Mouse (Mus musculus) kidney, adult 9 months (tissue): Measurements from ENCODE around the gene Pid1.
"Not testable (repeated sequence)": the region's sequence is repeated elsewhere in the genome, so short reads cannot be mapped to it uniquely, and the experiment has no call there.

ENCODE experiments used
- DNase-seq: peaks from one replicate; pipeline ENCODE4 v3.0.0; 2022

The Pid1 gene

GRCm38 (mm10) chr1:84254361-84254760 is 109.6 kb downstream of the Pid1 start:
- peak; percentile 27 for DNase-seq

GRCm38 (mm10) chr1:84253838-84254237 is 110.1 kb downstream of the Pid1 start:
- DNase-seq, result peak; percentile 62

- no peak for DNase-seq
Observed at GRCm38 (mm10) chr1:84251205-84251604, 112.8 kb downstream of the Pid1 start.

- no peak for DNase-seq
Observed at GRCm38 (mm10) chr1:84250770-84251169, 113.2 kb downstream of the Pid1 start.

- no peak for DNase-seq
Observed at GRCm38 (mm10) chr1:84249772-84250338, 114.1 kb downstream of the Pid1 start.

GRCm38 (mm10) chr1:84247111-84247510 is 116.9 kb downstream of the Pid1 start:
- DNase-seq, result peak; percentile 21

GRCm38 (mm10) chr1:84241192-84241828 is 122.7 kb downstream of the Pid1 start:
- DNase-seq, result peak; percentile 11

GRCm38 (mm10) chr1:84240203-84240602 is 123.8 kb downstream of the Pid1 start:
- DNase-seq, result no peak

GRCm38 (mm10) chr1:84230431-84230830 is 133.5 kb downstream of the Pid1 start:
- DNase-seq, result no peak

- peak; percentile 40 for DNase-seq
Observed at GRCm38 (mm10) chr1:84225626-84226025, 138.4 kb downstream of the Pid1 start.

- DNase-seq, result no peak
Observed at GRCm38 (mm10) chr1:84222051-84222450, 141.9 kb downstream of the Pid1 start.

GRCm38 (mm10) chr1:84218605-84219004 is 145.4 kb downstream of the Pid1 start:
- peak; percentile 16 for DNase-seq

GRCm38 (mm10) chr1:84217777-84218176 is 146.2 kb downstream of the Pid1 start:
- DNase-seq, result no peak

- DNase-seq, result no peak
Observed at GRCm38 (mm10) chr1:84211507-84211906, 152.5 kb downstream of the Pid1 start.

GRCm38 (mm10) chr1:84205746-84206145 is 158.2 kb downstream of the Pid1 start:
- DNase-seq, result not testable (repeated sequence)

- no peak for DNase-seq
Observed at GRCm38 (mm10) chr1:84203494-84203893, 160.5 kb downstream of the Pid1 start.

- no peak for DNase-seq
Observed at GRCm38 (mm10) chr1:84199890-84200289, 164.1 kb downstream of the Pid1 start.

GRCm38 (mm10) chr1:84198887-84199286 is 165.1 kb downstream of the Pid1 start:
- DNase-seq, result no peak

- no peak for DNase-seq
Observed at GRCm38 (mm10) chr1:84192167-84192566, 171.8 kb downstream of the Pid1 start.

- DNase-seq, result no peak
Observed at GRCm38 (mm10) chr1:84189446-84189845, 174.5 kb downstream of the Pid1 start.

- DNase-seq, result no peak
Observed at GRCm38 (mm10) chr1:84186756-84187437, 177.1 kb downstream of the Pid1 start.

- DNase-seq, result no peak
Observed at GRCm38 (mm10) chr1:84177696-84178095, 186.3 kb downstream of the Pid1 start.

GRCm38 (mm10) chr1:84177033-84177432 is 186.9 kb downstream of the Pid1 start:
- no peak for DNase-seq

GRCm38 (mm10) chr1:84172941-84173340 is 191.0 kb downstream of the Pid1 start:
- no peak for DNase-seq
